Mouse (Mus musculus): ENCODE measurements around the gene Nckipsd.

Gene Nckipsd

DNA sequence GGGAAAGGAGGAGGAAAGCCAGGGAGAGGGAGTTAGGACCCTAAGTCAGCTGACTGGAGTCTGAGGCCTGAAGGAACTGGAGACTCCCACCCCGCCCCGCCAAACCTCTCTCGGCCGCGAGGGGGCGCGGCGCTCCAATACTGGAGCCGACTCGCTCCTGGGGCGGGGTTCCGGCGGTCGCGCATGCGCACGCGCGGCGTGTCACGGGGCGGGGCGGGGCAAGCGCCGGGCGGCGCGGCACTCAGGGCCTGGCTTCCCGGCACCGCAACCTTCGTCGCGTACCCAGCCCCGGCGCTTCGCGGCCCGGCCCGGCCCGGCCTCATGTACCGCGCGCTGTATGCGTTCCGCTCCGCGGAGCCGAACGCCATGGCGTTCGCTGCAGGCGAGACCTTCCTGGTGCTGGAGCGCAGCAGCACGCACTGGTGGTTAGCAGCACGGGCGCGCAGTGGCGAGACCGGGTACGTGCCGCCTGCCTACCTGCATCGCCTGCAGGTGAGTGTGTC, at the start of gene Nckipsd:
Gene Nckipsd, plus strand, starts transcription at position 206 of the 503 bp plus-strand sequence.
- peak; percentile 94 for DNase-seq

DNA sequence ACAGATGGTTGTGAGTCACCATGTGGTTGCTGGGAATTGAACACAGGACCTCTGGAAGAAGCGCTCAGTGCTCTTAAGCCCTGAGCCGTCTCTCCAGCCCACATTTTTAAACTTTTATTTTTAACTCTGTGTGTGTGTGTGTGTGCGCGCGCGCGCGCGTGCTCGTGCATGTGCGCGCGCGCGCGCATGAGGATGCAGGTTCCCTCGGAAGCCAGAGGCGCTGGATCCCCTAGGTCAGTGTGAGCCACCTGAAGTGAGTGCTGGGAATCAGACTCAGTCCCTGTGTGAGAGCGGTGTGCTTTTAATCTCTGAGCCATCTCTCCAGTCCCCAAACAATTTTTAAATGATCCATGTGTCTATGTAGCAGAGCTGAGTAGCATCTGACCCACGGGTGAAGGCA, 49.0 kb upstream of the Nckipsd start:
- DNase-seq: no peak

- DNase-seq: no peak
Measured at GRCm38 (mm10) chr9:108759805-108760204, 48.4 kb upstream of the Nckipsd start.

DNA sequence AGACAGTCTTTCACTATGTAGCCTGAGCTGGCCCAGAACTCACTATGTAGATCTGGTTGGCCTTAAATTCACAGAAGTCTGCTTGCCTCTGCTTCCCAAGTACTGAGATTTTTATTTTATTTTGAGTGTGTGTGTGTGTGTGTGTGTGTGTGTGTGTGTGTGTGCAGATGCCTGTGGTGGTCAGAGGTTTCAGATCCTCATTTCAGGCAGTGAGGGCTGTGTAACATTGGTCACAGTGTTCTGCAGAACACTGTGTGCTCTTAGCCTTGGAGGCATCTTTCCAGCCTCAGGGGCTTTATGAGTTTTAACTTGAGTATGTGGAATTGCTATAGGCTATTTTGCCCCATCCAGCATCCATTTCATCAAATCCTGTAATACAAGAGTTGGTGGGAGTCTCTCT, 46.6 kb upstream of the Nckipsd start:
- DNase-seq: no peak

DNA sequence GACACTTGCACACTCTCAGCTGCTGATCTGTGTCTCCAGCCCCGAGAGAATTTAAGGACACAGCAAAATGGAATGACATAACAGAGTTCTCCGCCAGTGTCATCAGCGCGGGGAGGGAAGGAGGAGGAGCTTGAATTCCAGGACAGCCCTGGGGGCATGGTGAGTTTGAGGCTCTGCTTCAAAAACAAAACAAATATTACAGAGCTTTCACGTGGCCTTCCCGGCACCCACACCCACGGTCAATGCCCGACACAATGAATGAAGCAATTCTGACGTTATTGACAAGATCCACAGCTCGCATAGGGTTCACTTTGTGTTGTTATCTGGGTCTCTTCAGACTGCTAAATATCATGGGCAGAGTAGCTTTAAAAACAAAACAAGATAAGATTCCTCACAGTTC, 43.2 kb upstream of the Nckipsd start:
- no peak for DNase-seq

DNA sequence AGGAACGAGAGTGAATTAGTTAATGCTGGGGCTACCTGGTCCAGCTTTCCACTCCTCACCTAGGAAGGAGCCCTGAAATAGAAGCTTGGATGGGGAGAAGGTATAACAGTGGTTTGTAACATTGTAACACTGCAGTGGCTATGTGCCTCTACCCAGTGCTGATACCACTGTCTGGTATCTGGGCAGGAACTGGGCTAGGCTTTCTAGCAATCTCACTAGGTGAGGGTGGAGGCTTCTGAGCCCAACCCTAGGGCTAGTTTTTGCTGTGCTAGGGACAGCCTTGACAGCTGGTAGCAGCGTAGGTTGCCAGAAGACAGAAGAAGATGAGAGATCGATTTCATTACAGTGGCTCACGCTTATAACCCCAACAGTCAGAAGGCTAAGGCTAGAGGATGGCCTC, 31.6 kb upstream of the Nckipsd start:
- DNase-seq: no peak

GRCm38 (mm10) chr9:108777276-108777675, 30.9 kb upstream of the Nckipsd start:
- no peak for DNase-seq

DNA sequence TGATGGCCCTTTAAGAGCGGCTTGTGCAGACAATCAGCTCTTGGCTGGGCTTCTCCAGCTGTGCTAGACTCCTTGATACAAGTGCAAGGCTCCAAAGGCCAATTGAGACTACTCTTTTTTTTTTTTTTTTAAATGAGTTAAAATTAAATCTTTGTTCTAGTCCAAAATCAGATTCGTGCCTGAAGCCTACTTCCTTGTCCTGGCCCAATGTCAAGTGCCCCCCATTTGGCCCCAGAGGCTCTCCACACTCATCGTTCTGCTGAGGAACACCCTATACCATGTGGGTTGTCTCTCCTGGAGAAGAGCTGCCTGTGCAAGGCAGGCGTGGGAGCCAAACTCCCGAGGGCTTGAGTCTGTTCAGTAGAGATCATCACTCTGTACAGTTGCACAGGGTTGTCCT, 27.2 kb upstream of the Nckipsd start:
- DNase-seq: no peak

GRCm38 (mm10) chr9:108781891-108782290, 26.3 kb upstream of the Nckipsd start:
- no peak for DNase-seq

DNA sequence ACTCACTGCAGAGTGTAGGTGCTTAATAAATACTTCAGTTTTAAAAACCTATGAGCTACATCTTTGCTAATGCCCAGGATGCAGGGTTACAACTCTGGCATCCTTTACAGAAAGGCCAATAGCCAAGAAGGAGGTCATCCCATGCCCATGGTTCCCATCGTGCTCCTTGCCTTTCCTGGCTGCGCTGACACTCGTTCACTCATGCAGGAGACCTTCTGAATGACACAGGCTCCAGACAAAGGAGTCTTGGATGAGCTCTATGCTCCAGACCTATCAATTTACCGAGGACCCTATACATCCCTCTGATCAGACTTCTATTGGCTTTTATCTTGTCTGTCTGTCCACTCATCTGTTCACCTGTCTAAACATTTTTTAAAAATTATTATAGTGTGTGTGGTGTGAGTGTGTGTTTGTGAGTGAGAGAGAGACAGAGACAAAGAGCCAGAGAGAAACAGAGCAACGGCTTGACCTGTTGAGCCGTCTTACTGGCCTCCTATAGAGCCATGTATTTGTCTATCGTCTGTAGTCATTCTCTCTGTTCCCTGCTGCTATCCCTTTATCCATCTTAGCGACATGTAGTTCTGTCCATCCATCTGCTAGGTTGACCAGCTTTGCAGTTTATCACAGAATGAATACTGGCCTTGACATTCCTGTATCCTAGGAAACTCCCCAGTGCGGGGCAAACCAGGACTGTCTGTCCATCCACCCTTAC, 25.2 kb upstream of the Nckipsd start:
- DNase-seq: no peak

- peak; percentile 96 for DNase-seq
Measured at GRCm38 (mm10) chr9:108783548-108784463, 24.4 kb upstream of the Nckipsd start, which contains the start of gene Ip6k2. Gene Ip6k2 (plus strand): TSS chr9:108783796.

GRCm38 (mm10) chr9:108785416-108785815, 22.8 kb upstream of the Nckipsd start:
- DNase-seq: no peak

DNA sequence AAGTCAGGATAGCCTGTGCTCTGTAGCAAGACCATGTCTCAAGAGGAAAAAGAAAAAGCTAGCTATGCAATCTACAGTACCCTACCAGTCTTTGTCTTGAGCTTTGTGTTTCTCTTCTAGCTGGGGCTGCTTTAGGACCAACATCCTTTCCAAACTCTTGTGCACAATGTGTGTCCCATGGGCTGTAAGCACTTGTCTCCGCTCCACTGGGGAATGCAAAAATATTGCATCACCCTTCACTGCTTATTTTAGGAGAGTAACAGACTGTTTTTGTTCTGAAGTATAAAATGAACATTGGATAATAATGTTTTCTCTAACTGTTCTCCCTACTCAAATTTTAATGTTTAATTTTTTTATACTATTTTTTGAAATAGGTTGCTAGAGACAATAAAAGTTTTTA, 21.7 kb upstream of the Nckipsd start:
- DNase-seq: no peak

DNA sequence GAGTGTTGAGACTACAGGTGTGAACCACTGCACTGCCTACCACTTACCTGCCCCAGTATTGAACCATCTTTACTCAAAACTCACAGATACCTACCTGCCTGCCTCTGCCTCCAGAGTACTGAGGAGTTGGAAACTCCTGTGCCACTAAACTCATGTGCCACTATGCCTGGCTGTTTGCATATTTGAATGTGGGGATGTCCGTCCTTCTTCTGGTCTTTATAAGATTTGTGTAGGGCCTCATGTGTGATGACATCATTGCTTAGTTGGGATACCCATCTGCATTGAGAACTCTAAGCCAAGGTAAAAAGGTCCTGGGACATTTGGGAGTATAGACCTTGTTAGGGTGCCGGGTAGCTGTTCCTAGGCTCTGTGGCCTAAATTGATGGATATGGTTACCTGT, 21.1 kb upstream of the Nckipsd start:
- DNase-seq: no peak

DNA sequence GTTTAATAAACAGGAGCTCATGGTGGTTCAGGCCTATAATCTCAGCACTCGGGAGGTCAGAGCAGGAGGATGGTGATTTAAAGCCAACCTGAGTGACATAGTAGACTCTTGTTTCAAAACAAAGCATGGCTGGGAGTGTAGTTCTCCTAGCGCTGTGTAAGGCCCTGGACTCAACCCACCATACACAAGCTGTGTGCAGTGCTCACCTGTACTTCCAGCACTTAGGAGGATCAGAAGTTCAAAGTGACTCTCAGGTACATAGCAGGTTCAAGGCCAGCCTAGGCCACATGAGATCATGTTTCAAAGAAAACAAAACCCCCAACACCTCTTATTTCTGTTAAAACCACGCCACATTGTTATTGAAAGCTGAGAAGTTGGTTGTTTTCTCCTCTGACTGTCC, 19.5 kb upstream of the Nckipsd start:
- peak; percentile 7 for DNase-seq

GRCm38 (mm10) chr9:108792307-108792706, 15.9 kb upstream of the Nckipsd start:
- no peak for DNase-seq

- DNase-seq: peak; percentile 7
Measured at GRCm38 (mm10) chr9:108792730-108793129, 15.4 kb upstream of the Nckipsd start.

DNA sequence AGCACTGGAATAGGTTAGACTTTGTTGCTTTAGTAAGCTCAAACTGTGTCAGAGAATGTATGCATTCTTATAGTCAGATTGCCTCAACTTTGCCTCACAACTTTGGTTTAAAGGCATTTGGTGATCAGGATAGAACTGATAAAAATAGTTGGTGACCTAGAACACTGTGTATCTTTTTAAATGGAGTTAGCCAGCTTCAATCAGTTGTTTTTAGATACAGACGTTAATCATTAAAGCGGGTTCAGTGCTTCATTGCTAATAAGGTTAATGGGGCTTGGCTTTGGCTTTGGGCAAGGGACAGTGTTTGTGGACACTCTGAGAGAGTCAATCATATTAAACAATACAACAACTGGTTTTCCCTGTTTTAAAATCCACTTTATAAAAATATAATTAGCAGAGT, 12.9 kb upstream of the Nckipsd start:
- DNase-seq: no peak

GRCm38 (mm10) chr9:108795762-108796161, 12.4 kb upstream of the Nckipsd start:
- no peak for DNase-seq

DNA sequence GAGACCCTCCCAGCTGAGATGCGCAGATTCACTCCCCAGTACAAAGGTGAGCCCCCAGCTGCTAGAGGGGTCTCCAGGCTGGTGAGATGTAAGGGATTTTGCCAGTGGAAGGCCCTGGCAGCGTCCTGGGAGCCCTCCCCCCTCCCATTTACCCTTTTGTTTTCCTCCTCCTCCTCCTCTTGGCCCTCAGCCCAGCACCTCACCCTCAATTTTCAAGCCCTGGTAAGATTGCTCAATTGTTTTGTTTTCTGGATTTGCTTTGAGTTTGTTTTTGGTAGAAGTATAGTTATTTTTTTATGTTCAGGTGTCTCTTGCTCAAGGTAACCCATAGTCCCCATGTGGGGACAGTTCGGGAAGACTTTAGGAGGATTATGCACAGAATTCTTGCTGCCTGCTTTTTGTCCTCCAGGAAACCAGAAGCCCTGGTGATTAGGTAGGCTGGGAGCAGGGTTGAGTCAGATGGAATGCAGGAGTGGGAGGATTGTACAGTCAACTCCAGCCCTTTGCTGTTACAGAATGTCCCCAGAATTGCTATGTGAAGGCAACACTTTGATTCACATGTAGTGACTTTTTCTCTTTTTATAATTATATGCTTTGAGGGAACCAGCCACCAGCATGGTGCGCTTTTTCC, 11.7 kb upstream of the Nckipsd start:
- no peak for DNase-seq

- no peak for DNase-seq
Measured at GRCm38 (mm10) chr9:108797477-108797876, 10.7 kb upstream of the Nckipsd start.

- no peak for DNase-seq
Measured at GRCm38 (mm10) chr9:108798508-108799075, 9.6 kb upstream of the Nckipsd start.

DNA sequence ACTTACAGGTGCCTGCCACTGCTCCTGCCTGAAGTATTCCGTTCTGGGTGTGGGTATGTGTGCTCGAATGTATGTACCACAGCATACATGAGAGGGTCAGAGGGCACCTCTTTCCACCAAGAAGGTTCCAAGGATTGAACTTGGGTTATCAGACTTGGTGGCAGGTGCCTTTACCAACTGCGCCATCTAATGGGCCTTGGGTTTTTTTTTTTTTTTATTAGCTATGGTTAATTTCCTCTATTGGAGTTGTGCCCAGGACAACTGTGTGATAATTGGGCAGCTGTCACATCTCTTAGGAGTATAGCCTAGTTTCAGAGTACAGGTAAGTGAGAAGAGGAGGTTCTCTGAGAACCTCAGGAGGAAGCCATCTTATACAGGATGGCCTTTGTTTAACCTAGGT, 8.6 kb upstream of the Nckipsd start:
- DNase-seq: peak; percentile 66

Measured in cerebellum, adult 9-10 months (tissue).